Mouse (Mus musculus): Measurements from ENCODE around the gene Kcnn3. TPM values are rescaled to one million over a fixed set of nuclear protein-coding genes. Genes with fewer than 3 reads are reported as not detected.

Gene Kcnn3
- polyA plus RNA-seq, 1 experiment from 2014 or later, result 2.5 TPM

DNA sequence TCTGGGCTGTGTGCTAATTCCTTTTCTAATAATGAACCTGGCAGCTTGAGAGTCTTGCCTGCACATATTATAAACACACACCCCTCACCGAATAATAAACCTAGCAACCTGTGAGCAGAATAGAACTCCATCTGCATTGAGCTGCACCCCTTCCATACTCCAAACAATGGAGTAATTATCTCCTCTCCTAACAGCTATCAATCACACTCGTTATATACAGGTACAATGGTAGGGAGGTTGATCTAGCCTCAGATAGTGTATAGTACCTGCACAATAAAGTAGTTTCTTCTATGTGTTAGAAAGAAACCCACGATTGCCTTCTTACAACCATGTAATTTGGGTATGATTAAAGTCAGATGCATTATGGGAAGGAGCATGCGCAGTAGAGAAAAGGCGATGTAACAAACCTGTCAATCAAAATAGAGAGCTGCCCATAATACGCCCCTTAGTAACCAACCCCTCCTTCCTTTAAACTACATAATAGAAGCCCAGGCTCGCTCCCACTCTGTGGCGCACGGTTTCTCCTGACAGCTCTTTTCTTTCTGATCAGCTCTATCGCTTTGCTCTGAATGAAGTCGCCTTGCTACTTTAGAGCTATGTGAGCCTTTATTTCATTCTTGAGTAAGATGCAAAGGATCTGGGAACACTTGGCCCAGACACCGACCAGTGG lies 176.3 kb downstream of the Kcnn3 start:
- no peak overlapping the region for H3K9ac ChIP-seq

DNA sequence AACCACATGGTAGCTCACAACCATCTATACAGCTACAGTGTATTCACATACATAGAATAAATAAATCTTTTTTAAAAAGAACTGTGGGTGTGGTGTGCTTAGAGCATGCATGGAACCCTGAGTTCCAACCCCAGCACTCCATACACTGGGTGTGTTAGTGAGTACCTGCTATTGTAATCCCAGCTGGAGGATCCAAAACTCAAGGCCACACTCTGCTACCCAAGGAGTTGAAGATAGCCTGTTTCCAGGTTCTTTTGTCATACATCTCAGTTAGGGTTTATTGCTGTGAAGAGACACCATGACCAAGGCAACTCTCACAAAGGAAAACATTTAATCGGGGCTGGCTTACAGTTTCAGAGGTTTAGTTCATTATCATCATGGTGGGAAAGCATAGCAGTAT lies 179.0 kb downstream of the Kcnn3 start:
- ATAC-seq (ENCODE audit: insufficient number of reproducible peaks, insufficient read depth, low FRiP score, low TSS enrichment), result no peak
- Histone ChIP-seq H3K9me3 (no peaks in the 10 kb centered on the region), H3K4me2 (replicated peaks) (no peak overlapping the region), H3K9ac (no peak overlapping the region), H3K36me3 (no peaks in the 10 kb centered on the region), H3K27me3 (no peaks in the 10 kb centered on the region), H3K4me3 (no peak overlapping the region), H3K27ac (no peak overlapping the region), H3K4me1 (peaks cover 3% of the 10 kb centered on the region; the same call in 1 of the 2 replicates)
- 95% methylated on average over 1 of the region's 1 CpGs for WGBS

More for the DNA sequence above, 176.3 kb downstream of the Kcnn3 start:
- H3K36me3 ChIP-seq, result no peaks in the 10 kb centered on the region
- ATAC-seq (ENCODE audit: insufficient number of reproducible peaks, insufficient read depth, low FRiP score, low TSS enrichment), result no peak
- H3K27me3 ChIP-seq, result no peaks in the 10 kb centered on the region
- no peaks in the 10 kb centered on the region for H3K9me3 ChIP-seq
- H3K27ac ChIP-seq, result no peak overlapping the region
- no peak overlapping the region for H3K4me3 ChIP-seq
- 0 out of 2 replicates have a peak, but pooled peaks cover 3% of the 10 kb centered on the region for H3K4me1 ChIP-seq
- 76% methylated on average over 12 of the region's 12 CpGs for WGBS
- H3K4me2 ChIP-seq (replicated peaks), result no peak overlapping the region

DNA sequence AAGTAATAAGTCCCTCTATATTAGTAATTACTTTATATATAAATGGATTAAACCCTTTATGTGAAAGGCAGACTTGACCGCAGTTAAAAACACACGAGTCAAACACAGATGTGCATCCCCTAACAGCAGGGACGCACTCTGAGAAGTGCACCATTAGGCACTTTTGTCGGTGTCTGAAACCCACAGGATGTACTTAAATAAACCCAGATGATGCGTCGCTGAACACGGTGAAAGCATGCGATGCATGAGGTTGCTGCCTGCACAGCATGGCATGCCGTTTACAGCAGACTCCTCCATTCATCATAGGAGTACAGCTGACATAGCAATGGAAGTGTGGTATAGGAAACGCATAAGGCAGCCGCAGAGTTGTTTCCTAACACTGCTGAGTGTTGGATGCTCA lies 180.5 kb downstream of the Kcnn3 start:
- H3K36me3 ChIP-seq, result no peaks in the 10 kb centered on the region
- no peak for ATAC-seq (ENCODE audit: insufficient number of reproducible peaks, insufficient read depth, low FRiP score, low TSS enrichment)
- WGBS, result 53% methylated on average over 11 of the region's 11 CpGs

DNA sequence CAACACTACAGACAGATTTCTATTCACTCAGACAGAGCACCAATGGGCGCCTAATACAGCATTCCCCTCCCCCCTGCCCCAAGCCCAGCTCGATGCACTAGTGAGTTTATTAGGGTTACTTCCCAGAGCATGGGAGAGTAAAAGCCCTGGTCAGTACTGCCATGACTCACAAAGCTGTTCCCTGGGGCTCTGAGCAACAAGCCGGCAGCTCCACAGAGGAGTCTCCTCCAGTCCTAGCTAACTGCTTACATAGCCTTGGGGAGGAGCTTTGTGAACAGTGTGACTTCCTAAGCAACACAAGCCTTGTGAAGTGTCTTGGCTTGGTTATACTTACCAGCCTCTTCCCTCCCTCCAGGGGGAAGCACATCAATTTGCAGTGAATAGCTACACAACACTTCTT lies 183.6 kb downstream of the Kcnn3 start:
- no peak overlapping the region for H3K27ac ChIP-seq
- no peaks in the 10 kb centered on the region for H3K27me3 ChIP-seq
- peaks cover 3% of the 10 kb centered on the region; the same call in 1 of the 2 replicates for H3K4me1 ChIP-seq
- H3K36me3 ChIP-seq, result no peaks in the 10 kb centered on the region
- no peak overlapping the region for H3K9ac ChIP-seq
- no peak for ATAC-seq (ENCODE audit: insufficient number of reproducible peaks, insufficient read depth, low FRiP score, low TSS enrichment)
- 46% methylated on average over 3 of the region's 3 CpGs for WGBS
- H3K4me2 ChIP-seq (replicated peaks), result no peak overlapping the region
- no peaks in the 10 kb centered on the region for H3K9me3 ChIP-seq
- no peak overlapping the region for H3K4me3 ChIP-seq

More for the DNA sequence above, 180.5 kb downstream of the Kcnn3 start:
- H3K4me3 ChIP-seq, result no peak overlapping the region
- H3K9me3 ChIP-seq, result no peaks in the 10 kb centered on the region
- peaks cover 3% of the 10 kb centered on the region; the same call in 1 of the 2 replicates for H3K4me1 ChIP-seq
- H3K27me3 ChIP-seq, result no peaks in the 10 kb centered on the region
- H3K4me2 ChIP-seq (replicated peaks), result no peak overlapping the region
- no peak overlapping the region for H3K9ac ChIP-seq
- H3K27ac ChIP-seq, result no peak overlapping the region

DNA sequence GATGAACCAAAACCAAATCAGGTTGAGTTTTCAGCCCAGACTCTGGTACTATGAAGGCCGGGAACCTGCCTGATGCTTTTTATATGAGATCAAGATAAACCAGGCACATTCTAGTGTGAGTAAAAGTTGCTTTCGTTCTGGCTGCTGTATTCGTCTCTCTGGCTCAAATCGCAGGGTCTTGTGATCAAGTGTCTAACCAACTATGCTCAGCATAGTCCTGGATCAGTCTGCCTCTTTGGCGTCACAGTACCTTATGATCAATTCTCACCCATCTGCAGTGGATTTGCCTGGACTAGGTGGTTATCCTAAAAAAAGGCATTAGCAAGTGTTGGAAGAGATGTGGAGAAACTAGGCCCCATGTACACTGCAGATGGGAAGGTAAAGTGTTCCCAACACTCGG lies 184.1 kb downstream of the Kcnn3 start:
- H3K27me3 ChIP-seq, result no peaks in the 10 kb centered on the region
- H3K4me2 ChIP-seq (replicated peaks), result no peak overlapping the region
- ATAC-seq (ENCODE audit: insufficient number of reproducible peaks, insufficient read depth, low FRiP score, low TSS enrichment), result no peak
- no peaks in the 10 kb centered on the region for H3K9me3 ChIP-seq
- no peak overlapping the region for H3K9ac ChIP-seq
- WGBS, result 79% methylated on average over 6 of the region's 6 CpGs
- H3K4me3 ChIP-seq, result no peak overlapping the region
- H3K36me3 ChIP-seq, result no peaks in the 10 kb centered on the region
- no peak overlapping the region for H3K27ac ChIP-seq
- H3K4me1 ChIP-seq, result peaks cover 3% of the 10 kb centered on the region; the same call in 1 of the 2 replicates

DNA sequence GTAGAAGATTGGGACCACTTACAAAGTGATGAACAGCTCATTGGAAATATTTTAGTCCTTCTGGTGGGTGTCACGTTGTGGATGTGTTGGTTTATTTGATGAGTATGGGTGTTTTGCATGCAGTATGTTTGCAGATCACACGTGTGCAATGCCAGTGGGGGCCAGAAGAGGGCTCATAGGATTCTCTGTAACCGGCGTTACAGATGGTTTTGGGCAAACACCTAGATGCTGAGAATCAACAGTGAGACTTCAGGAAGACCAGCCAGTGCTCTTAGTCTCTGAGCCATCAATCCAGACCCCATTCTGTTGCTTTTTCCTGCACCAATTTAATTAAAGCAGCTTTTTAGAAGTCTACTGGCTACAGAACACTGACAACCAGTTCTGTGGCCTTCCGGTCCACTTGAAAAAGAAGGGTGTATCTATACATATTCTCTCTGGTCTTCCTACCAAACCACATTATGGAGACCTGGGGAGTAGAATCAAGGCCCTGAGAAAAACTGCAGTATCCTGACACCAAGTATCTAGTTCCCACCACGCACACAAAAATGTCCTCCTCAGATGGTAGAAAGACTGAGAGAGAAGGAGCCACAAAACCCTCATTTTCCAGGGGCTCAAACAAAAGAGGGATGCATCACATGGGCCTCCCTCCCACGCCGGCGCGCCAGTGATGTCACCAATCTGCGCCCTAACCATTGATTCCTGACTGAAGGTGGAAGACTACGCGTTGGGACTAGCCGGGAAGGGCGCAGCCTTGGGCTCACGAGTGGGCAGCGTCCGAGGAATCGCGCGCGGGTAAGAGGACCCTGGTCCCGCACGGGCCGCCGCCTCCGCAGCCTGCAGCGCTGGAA lies 194.6 kb downstream of the Kcnn3 start, which contains the start of gene Adar:
TSS of gene Adar (plus strand) at position 664 of the 848 bp plus-strand sequence.
- H3K27me3 ChIP-seq, result peaks cover 3% of the 10 kb centered on the region; the same call in 1 of the 2 replicates
- no peaks in the 10 kb centered on the region for H3K9me3 ChIP-seq
- peaks cover 8% of the 10 kb centered on the region for H3K4me1 ChIP-seq
- H3K4me3 ChIP-seq, result peak within 1 kb of the TSS; percentile 99
- peak within 1 kb of the TSS; percentile 73 for H3K27ac ChIP-seq
- no peaks in the 10 kb centered on the region for H3K36me3 ChIP-seq
- ATAC-seq (ENCODE audit: insufficient number of reproducible peaks, insufficient read depth, low FRiP score, low TSS enrichment), result peak; percentile 84
- peak within 1 kb of the TSS; percentile 95 for H3K9ac ChIP-seq
- WGBS, result 6% methylated on average over 27 of the region's 28 CpGs
- H3K4me2 ChIP-seq (replicated peaks), result peak within 1 kb of the TSS; percentile 72

DNA sequence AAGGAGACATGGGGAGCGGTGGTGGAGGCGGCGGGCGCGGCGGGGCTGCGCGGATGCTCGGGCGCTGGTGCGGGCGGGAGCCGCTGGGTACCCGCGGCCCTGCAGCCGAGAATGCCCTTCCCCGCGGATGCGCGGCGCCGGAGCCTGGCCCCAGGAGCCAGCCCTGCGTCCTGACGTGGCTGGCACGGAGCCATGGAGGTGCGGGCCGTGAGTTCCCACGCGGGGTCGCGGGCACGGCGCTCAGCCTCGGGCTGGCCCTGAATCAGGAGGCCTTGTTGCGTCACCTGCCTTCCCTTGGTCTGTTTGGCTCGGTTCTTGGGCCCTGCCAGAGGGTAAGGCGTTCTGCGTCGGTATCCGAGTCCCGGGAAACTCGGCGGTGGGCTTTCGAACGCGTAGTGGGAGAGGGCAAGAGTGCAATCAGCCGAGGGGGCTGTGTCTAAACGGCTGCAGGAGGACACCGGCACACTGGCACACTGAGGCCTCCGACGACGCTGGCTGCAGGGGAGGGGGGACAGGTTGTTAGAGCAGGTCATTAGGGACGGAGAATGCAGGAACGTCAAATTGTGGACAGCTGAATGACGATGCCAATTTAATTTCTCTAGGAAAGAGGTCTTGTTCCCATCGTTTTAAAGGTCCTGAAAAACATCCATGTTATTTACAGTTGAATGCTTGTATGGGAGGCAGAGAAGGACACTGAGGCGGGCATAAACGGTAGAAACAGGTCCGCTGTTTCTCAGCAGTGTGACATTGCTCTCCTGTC lies 195.4 kb downstream of the Kcnn3 start:
- Histone ChIP-seq H3K4me3 (peak overlapping the region; percentile 99), H3K9me3 (no peaks in the 10 kb centered on the region), H3K9ac (peak overlapping the region; percentile 95), H3K4me1 (peaks cover 8% of the 10 kb centered on the region), H3K27ac (peak overlapping the region; percentile 73), H3K36me3 (no peaks in the 10 kb centered on the region), H3K27me3 (peaks cover 3% of the 10 kb centered on the region; the same call in 1 of the 2 replicates), H3K4me2 (replicated peaks) (peak overlapping the region; percentile 72)
- peak; percentile 74 for ATAC-seq (ENCODE audit: insufficient number of reproducible peaks, insufficient read depth, low FRiP score, low TSS enrichment)
- 2% methylated on average over 58 of the region's 59 CpGs for WGBS

DNA sequence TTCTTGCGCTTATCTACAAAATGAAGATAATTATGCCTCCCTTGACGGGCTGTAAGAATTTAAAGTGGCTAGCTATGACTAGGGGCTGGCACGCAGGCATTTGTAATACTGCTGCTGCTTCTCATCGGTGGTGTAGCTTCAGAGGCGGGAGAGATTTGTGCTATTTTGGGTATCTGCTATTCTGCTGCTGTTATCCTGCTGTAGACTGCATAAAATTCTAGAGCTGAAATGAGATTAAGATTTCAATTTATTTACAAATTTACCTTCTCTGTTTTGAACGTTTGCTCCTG lies 195.9 kb downstream of the Kcnn3 start:
- Histone ChIP-seq H3K27ac (no peak overlapping the region), H3K9me3 (no peaks in the 10 kb centered on the region), H3K4me3 (peak overlapping the region; percentile 99), H3K27me3 (peaks cover 3% of the 10 kb centered on the region; the same call in 1 of the 2 replicates), H3K4me2 (replicated peaks) (peak overlapping the region; percentile 72), H3K9ac (peak overlapping the region; percentile 95), H3K4me1 (peaks cover 12% of the 10 kb centered on the region), H3K36me3 (no peaks in the 10 kb centered on the region)
- no peak for ATAC-seq (ENCODE audit: insufficient number of reproducible peaks, insufficient read depth, low FRiP score, low TSS enrichment)
- WGBS, result 61% methylated on average over 6 of the region's 6 CpGs

DNA sequence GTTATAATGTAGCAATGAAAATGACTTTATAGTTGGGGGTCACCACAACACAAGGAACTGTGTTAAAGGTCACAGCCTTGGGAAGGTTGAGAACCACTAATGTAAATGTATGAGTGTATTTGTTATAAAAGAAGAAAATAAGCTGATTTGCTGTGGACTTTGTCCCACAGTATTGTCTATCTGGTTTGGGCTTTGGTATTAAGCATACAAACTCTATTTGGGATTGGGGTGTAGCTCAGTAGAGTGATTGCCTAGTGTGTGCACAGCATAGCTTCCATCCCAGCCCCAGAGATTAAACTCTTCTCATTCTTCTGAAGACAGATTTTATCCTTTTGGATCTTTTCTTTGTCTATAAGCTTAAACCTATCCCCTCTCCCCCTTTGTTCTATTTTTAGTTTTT lies 202.1 kb downstream of the Kcnn3 start:
- 0 out of 2 replicates have a peak, but pooled peaks cover 4% of the 10 kb centered on the region for H3K4me1 ChIP-seq
- no peaks in the 10 kb centered on the region for H3K9me3 ChIP-seq
- no peak overlapping the region for H3K27ac ChIP-seq
- H3K9ac ChIP-seq, result no peak overlapping the region
- ATAC-seq (ENCODE audit: insufficient number of reproducible peaks, insufficient read depth, low FRiP score, low TSS enrichment), result no peak
- H3K4me2 ChIP-seq (replicated peaks), result no peak overlapping the region
- H3K27me3 ChIP-seq, result no peaks in the 10 kb centered on the region
- no peaks in the 10 kb centered on the region for H3K36me3 ChIP-seq
- no peak overlapping the region for H3K4me3 ChIP-seq

DNA sequence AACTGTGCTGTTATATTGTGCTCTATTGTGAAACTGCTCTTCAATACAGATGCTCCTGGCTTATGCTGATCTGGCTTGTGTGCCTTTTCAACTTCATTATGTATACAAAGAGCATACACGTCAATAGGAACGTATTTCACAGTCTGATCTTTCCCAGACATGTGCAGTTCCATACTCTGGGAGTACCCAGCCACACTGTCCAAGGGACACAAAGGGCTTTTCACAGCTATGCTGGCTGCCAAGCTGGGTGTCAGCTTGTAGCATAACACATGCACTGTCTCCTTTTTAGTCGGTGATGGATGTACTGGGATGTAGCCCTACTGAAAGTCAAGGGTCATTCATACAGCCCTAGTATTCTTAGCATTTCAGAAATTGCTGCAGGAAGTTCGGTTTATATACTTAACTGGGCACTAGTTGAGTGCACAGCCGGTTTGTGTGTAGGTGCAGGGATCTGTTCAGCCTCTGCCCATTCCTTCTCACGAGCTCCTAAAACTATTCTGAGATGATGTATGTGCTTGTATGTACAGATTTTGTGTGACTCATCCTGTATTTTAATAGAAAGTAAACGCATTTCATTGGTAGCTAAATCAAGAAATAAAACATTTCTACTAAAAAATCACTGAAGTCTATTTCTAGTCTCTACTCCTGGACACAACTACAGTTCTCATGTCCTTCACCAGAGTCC lies 203.6 kb downstream of the Kcnn3 start:
- H3K4me3 ChIP-seq, result no peak overlapping the region
- H3K27ac ChIP-seq, result no peak overlapping the region
- no peaks in the 10 kb centered on the region for H3K9me3 ChIP-seq
- no peaks in the 10 kb centered on the region for H3K27me3 ChIP-seq
- no peak overlapping the region for H3K4me2 ChIP-seq (replicated peaks)
- 0 out of 2 replicates have a peak, but pooled peaks cover 4% of the 10 kb centered on the region for H3K4me1 ChIP-seq
- no peak overlapping the region for H3K9ac ChIP-seq
- ATAC-seq (ENCODE audit: insufficient number of reproducible peaks, insufficient read depth, low FRiP score, low TSS enrichment), result no peak
- H3K36me3 ChIP-seq, result no peaks in the 10 kb centered on the region
- 67% methylated on average over 7 of the region's 7 CpGs for WGBS

Data from embryonic facial prominence, embryonic 12.5 days (tissue).